Mouse (Mus musculus) urinary bladder, adult 2 months (tissue): Measurements from ENCODE around the gene Polr2a. TPM values are rescaled to one million over a fixed set of nuclear protein-coding genes. Genes with fewer than 3 reads are reported as not detected.

Experiments used
- polyA plus RNA-seq: library from polyadenylated mRNA; depleted of rRNA; stranded (reverse); fragments of >200 nt; gene quantifications from 2 replicates; pipeline ENCODE4 v1.2.3, GENCODE M21; 2012; rRNA removed

Gene Polr2a
- polyA plus RNA-seq, 1 experiment, result 9.4 TPM

Other genes starting within 250 kb of the Polr2a start
- 0.19 and 0.22 TPM in 2 replicates for gene Dnah2, start 209.5 kb downstream of the Polr2a start, polyA plus RNA-seq
- gene Efnb3, start 198.4 kb downstream of the Polr2a start, polyA plus RNA-seq, result 0.99 and 1.1 TPM in 2 replicates
- 7.2 and 7.3 TPM in 2 replicates for gene Wrap53, start 178.4 kb downstream of the Polr2a start, polyA plus RNA-seq
- gene Trp53, start 178.3 kb downstream of the Polr2a start, polyA plus RNA-seq, result 77.8 and 85.8 TPM in 2 replicates
- gene Atp1b2, start 152.7 kb downstream of the Polr2a start, polyA plus RNA-seq, result 23.5 and 46.2 TPM in 2 replicates
- gene Shbg, start 140.7 kb downstream of the Polr2a start, polyA plus RNA-seq, result not detected in 2 replicates
- gene Sat2, start 136.6 kb downstream of the Polr2a start, polyA plus RNA-seq, result 18.4 and 19.5 TPM in 2 replicates
- 74.8 and 85.8 TPM in 2 replicates for gene Fxr2, start 125.6 kb downstream of the Polr2a start, polyA plus RNA-seq
- gene Sox15, start 103.3 kb downstream of the Polr2a start, polyA plus RNA-seq, result 33.7 and 43.5 TPM in 2 replicates
- gene Mpdu1, start 96.0 kb downstream of the Polr2a start, polyA plus RNA-seq, result 62.0 and 86.7 TPM in 2 replicates
- gene Cd68, start 92.5 kb downstream of the Polr2a start, polyA plus RNA-seq, result 20.5 and 24.9 TPM in 2 replicates
- gene Eif4a1, start 86.2 kb downstream of the Polr2a start, polyA plus RNA-seq, result 461 and 554 TPM in 2 replicates
- gene Senp3, start 76.6 kb downstream of the Polr2a start, polyA plus RNA-seq, result 83.4 and 108 TPM in 2 replicates
- gene Tnfsf13, start 72.9 kb downstream of the Polr2a start, polyA plus RNA-seq, result 5.1 and 6.8 TPM in 2 replicates
- gene Tnfsf12, start 62.8 kb downstream of the Polr2a start, polyA plus RNA-seq, result 85.4 and 87.0 TPM in 2 replicates
- gene Tnfsfm13, start 62.5 kb downstream of the Polr2a start, polyA plus RNA-seq, result 10.0 and 10.3 TPM in 2 replicates
- gene Slc35g3, start 3.3 kb upstream of the Polr2a start, polyA plus RNA-seq, result 0.07 TPM in 1 of 2 replicates, not detected in the other
- gene Zbtb4, start 7.3 kb upstream of the Polr2a start, polyA plus RNA-seq, result 35.6 and 46.1 TPM in 2 replicates
- 15.6 and 25.0 TPM in 2 replicates for gene Chrnb1, start 37.3 kb upstream of the Polr2a start, polyA plus RNA-seq
- 6.3 and 7.2 TPM in 2 replicates for gene Fgf11, start 43.2 kb upstream of the Polr2a start, polyA plus RNA-seq
- 11.5 and 13.2 TPM in 2 replicates for gene Tmem102, start 47.0 kb upstream of the Polr2a start, polyA plus RNA-seq
- not detected in 2 replicates for gene Gm39566, start 56.7 kb upstream of the Polr2a start, polyA plus RNA-seq
- gene Spem2, start 59.8 kb upstream of the Polr2a start, polyA plus RNA-seq, result not detected in 2 replicates
- gene Spem1, start 63.5 kb upstream of the Polr2a start, polyA plus RNA-seq, result 0.55 and 0.71 TPM in 2 replicates
- 18.3 and 27.7 TPM in 2 replicates for gene Nlgn2, start 79.1 kb upstream of the Polr2a start, polyA plus RNA-seq
- gene Tmem256, start 79.9 kb upstream of the Polr2a start, polyA plus RNA-seq, result 202 and 261 TPM in 2 replicates
- gene Plscr3, start 87.7 kb upstream of the Polr2a start, polyA plus RNA-seq, result 104 and 110 TPM in 2 replicates
- gene Tnk1, start 100.1 kb upstream of the Polr2a start, polyA plus RNA-seq, result 15.2 and 15.4 TPM in 2 replicates
- not detected in 2 replicates for gene Tmem95, start 119.4 kb upstream of the Polr2a start, polyA plus RNA-seq
- gene Kctd11, start 122.8 kb upstream of the Polr2a start, polyA plus RNA-seq, result 11.8 and 13.8 TPM in 2 replicates
- 2.0 and 2.5 TPM in 2 replicates for gene Acap1, start 136.9 kb upstream of the Polr2a start, polyA plus RNA-seq
- 1.1 and 1.3 TPM in 2 replicates for gene 2810408A11Rik, start 142.3 kb upstream of the Polr2a start, polyA plus RNA-seq
- gene Neurl4, start 142.4 kb upstream of the Polr2a start, polyA plus RNA-seq, result 43.4 and 47.8 TPM in 2 replicates
- gene Gps2, start 155.3 kb upstream of the Polr2a start, polyA plus RNA-seq, result 56.3 and 63.2 TPM in 2 replicates
- 565 and 624 TPM in 2 replicates for gene Eif5a, start 163.3 kb upstream of the Polr2a start, polyA plus RNA-seq
- 3.7 and 6.2 TPM in 2 replicates for gene Ybx2, start 177.2 kb upstream of the Polr2a start, polyA plus RNA-seq
- 146 and 167 TPM in 2 replicates for gene Slc2a4, start 189.6 kb upstream of the Polr2a start, polyA plus RNA-seq
- gene Cldn7, start 206.1 kb upstream of the Polr2a start, polyA plus RNA-seq, result 67.1 and 69.1 TPM in 2 replicates
- 82.0 and 95.4 TPM in 2 replicates for gene Ctdnep1, start 222.5 kb upstream of the Polr2a start, polyA plus RNA-seq
- 57.6 and 61.4 TPM in 2 replicates for gene Elp5, start 223.9 kb upstream of the Polr2a start, polyA plus RNA-seq
- gene Gabarap, start 232.5 kb upstream of the Polr2a start, polyA plus RNA-seq, result 374 and 440 TPM in 2 replicates
- 35.8 and 36.4 TPM in 2 replicates for gene Phf23, start 237.1 kb upstream of the Polr2a start, polyA plus RNA-seq
- gene Dvl2, start 242.0 kb upstream of the Polr2a start, polyA plus RNA-seq, result 11.9 and 16.7 TPM in 2 replicates